Mouse (Mus musculus) urinary bladder, postnatal 0 days (tissue): Measurements from ENCODE around the gene Mfap2. TPM values are rescaled to one million over a fixed set of nuclear protein-coding genes. Genes with fewer than 3 reads are reported as not detected.

ENCODE experiments used
- polyA plus RNA-seq: library from polyadenylated mRNA; unstranded; fragments of >200 nt; fragmentation: Nextera tagmentation; extraction: Ambion mirVana; gene quantifications from 2 replicates; pipeline ENCODE4 v1.2.1, GENCODE M21; 2015

Gene Mfap2
- 162 and 198 TPM in 2 replicates for polyA plus RNA-seq

GRCm38 (mm10) chr4:141010118-141010517 lies at the start of gene Mfap2:
Gene Mfap2 (plus strand): TSS chr4:141010418.

GRCm38 (mm10) chr4:140960781-140961466 lies 49.3 kb upstream of the Mfap2 start, which contains the start of gene Sdhb:
Gene Sdhb (plus strand): TSS chr4:140961203.

GRCm38 (mm10) chr4:140986711-140987395 lies 23.4 kb upstream of the Mfap2 start, which contains the start of gene Atp13a2:
Gene Atp13a2 (plus strand): TSS chr4:140986873.

GRCm38 (mm10) chr4:141060426-141061301 lies 50.4 kb downstream of the Mfap2 start, which contains the start of gene Crocc:
Gene Crocc (minus strand): TSS chr4:141060550.

Other genes starting within 250 kb of the Mfap2 start
- 1.7 and 11.5 TPM in 2 replicates for gene Padi4, start 236.2 kb upstream of the Mfap2 start, polyA plus RNA-seq
- gene Padi3, start 199.8 kb upstream of the Mfap2 start, polyA plus RNA-seq, result 0.30 TPM in 1 of 2 replicates, not detected in the other
- 0.07 and 0.16 TPM in 2 replicates for gene Padi1, start 164.6 kb upstream of the Mfap2 start, polyA plus RNA-seq
- gene Padi2, start 104.1 kb upstream of the Mfap2 start, polyA plus RNA-seq, result 0.52 and 1.2 TPM in 2 replicates
- 336 and 350 TPM in 2 replicates for gene Sdhb, start 49.2 kb upstream of the Mfap2 start, polyA plus RNA-seq
- 16.9 and 22.3 TPM in 2 replicates for gene Atp13a2, start 23.5 kb upstream of the Mfap2 start, polyA plus RNA-seq
- gene Crocc, start 50.1 kb downstream of the Mfap2 start, polyA plus RNA-seq, result 1.7 and 3.0 TPM in 2 replicates
- 69.1 and 73.9 TPM in 2 replicates for gene Necap2, start 67.9 kb downstream of the Mfap2 start, polyA plus RNA-seq
- gene Spata21, start 77.9 kb downstream of the Mfap2 start, polyA plus RNA-seq, result not detected in 2 replicates
- 26.4 and 27.8 TPM in 2 replicates for gene Szrd1, start 129.4 kb downstream of the Mfap2 start, polyA plus RNA-seq
- 10.2 and 12.4 TPM in 2 replicates for gene Fbxo42, start 137.5 kb downstream of the Mfap2 start, polyA plus RNA-seq
- 1.4 and 2.2 TPM in 2 replicates for gene Rsg1, start 203.5 kb downstream of the Mfap2 start, polyA plus RNA-seq
- gene Arhgef19, start 229.1 kb downstream of the Mfap2 start, polyA plus RNA-seq, result 4.4 and 5.8 TPM in 2 replicates